8 mouse cellular contexts compared by ENCODE assay signal in the genomic region with DNA sequence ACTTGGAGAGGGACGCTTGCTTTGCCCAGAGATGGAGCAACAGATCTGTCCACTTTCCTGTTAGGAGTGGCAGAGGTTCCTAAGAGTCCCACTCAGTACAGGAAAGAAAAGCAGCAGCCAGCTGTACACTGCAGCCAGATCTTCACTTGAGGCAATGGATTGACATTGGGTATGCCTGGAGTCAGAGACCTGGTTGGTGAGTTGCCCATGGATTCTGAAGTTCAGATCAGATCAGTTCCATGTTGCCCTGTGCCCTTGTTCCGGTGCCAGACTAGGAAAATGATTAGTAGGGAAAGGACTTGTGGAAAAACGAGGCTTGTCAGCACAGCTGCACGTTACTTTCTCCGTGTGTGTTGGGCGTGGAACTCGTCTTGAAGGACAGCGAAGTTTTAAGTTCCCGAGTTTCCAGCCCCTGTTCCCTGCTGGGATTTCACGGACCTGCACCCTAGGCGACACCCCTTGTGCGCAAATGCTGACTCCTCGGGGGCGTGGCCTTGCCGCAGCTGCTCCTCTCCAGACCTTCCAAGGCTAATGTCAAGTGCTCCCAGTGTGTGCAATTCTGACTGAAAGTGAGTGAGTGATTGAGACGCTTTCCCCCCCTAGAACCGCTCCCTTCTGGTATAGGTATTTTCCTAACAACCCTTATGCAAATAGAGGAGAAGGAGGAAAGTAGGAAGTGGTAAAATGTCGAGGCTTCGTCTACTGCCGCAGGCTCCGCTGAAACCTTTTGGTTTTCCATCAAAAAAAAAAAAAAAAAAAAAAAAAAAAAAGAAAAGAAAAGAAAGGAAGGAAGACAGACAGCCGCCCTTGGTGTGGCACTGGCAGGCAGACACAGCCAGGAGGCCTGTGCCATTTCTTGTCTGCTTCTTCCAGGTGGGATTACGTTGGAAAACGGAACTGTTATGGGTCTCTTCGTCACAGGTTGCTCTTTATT. TPM values are rescaled to one million over a fixed set of nuclear protein-coding genes. Genes with fewer than 3 reads are reported as not detected.
DNase-seq lines count a peak whose midpoint lies in the region; ATAC-seq and TF ChIP-seq lines count a peak whose summit lies in the region.

No protein-coding gene starts in this region.

- intact Hi-C loops in heart, postnatal 25 days (cut with DNase I): no loop called here

- H3K27me3 ChIP-seq in forebrain, embryonic 11.5 days (ENCODE audit: control insufficient read depth, insufficient read depth, low read length): no peaks in the 10 kb centered on the region
- H3K27me3 ChIP-seq in stomach, postnatal 0 days (ENCODE audit: control insufficient read depth, insufficient read depth, low read length): no peaks in the 10 kb centered on the region

- no peak for TF ChIP-seq EP300 in stomach, postnatal 0 days (optimal IDR thresholded peaks at IDR 0.05)

- H3K4me1 ChIP-seq in forebrain, embryonic 11.5 days (replicated peaks; ENCODE audit: control insufficient read depth, insufficient read depth, low read length): no peaks in the 10 kb centered on the region; the same call in 1 of the 2 replicates
- H3K4me1 ChIP-seq in stomach, postnatal 0 days (replicated peaks; ENCODE audit: control insufficient read depth, insufficient read depth): peaks cover 3% of the 10 kb centered on the region; the same call in 1 of the 2 replicates

- ATAC-seq in forebrain, embryonic 11.5 days (replicated peaks; ENCODE audit: low FRiP score): 0 out of 2 replicates have a peak, but pooled peaks have one; percentile 44
- ATAC-seq in megakaryocyte progenitor cell, adult 5-6 weeks (replicated peaks; ENCODE audit: poor library complexity): peak; percentile 88
- ATAC-seq in stomach, postnatal 0 days (ENCODE audit: low FRiP score, low TSS enrichment): peak; percentile 71

- no peak overlapping the region for H3K4me3 ChIP-seq in forebrain, embryonic 11.5 days (ENCODE audit: low read depth, low read length)
- H3K4me3 ChIP-seq in stomach, postnatal 0 days (ENCODE audit: low read depth, low read length): peak overlapping the region; percentile 17; the same call in 1 of the 2 replicates

- WGBS in forebrain, embryonic 11.5 days: 8% methylated on average over 25 of the region's 25 CpGs
- WGBS in stomach, postnatal 0 days: 18% methylated on average over 25 of the region's 25 CpGs

- no peaks in the 10 kb centered on the region for H3K36me3 ChIP-seq in forebrain, embryonic 11.5 days (ENCODE audit: control insufficient read depth, insufficient read depth, low read length)
- H3K36me3 ChIP-seq in stomach, postnatal 0 days (ENCODE audit: control insufficient read depth, insufficient read depth, low read length): no peaks in the 10 kb centered on the region

- peak; percentile 82 for DNase-seq in 3134 (ENCODE audit: extremely low read depth, insufficient read length, low spot score)
- peak; percentile 65 to 71 for DNase-seq in adrenal gland, adult 18-20 months (ENCODE audit: low spot score in 2 of 2)
- peak; percentile 60 for DNase-seq in forebrain, embryonic 11.5 days (ENCODE audit: low spot score)
- peak; percentile 26 for DNase-seq in heart, postnatal 25 days (ENCODE audit: low spot score)
- peak; percentile 69 to 78 for DNase-seq in kidney, postnatal 4 days
- DNase-seq in stomach, postnatal 0 days (ENCODE audit: low spot score): peak; percentile 72
- DNase-seq in cerebellum, adult 8-10 months: no peak

- no peak for TF ChIP-seq CTCF in stomach, postnatal 0 days (IDR thresholded peaks at IDR 0.05; ENCODE audit: low read depth)

- H3K4me2 ChIP-seq in forebrain, embryonic 11.5 days (ENCODE audit: low read depth, low read length, severe bottlenecking): peak overlapping the region; percentile 34
- peak overlapping the region; percentile 57 for H3K4me2 ChIP-seq in stomach, postnatal 0 days (replicated peaks; ENCODE audit: low read depth)

- no peak overlapping the region for H3K27ac ChIP-seq in forebrain, embryonic 11.5 days (ENCODE audit: low read depth, low read length)
- 0 out of 2 replicates have a peak overlapping the region, but pooled peaks have one; percentile 9 for H3K27ac ChIP-seq in stomach, postnatal 0 days (replicated peaks)

- no peaks in the 10 kb centered on the region for H3K9me3 ChIP-seq in forebrain, embryonic 11.5 days (ENCODE audit: control insufficient read depth, low read length)
- no peaks in the 10 kb centered on the region for H3K9me3 ChIP-seq in stomach, postnatal 0 days (ENCODE audit: control insufficient read depth, low read length)

- no peak overlapping the region for H3K9ac ChIP-seq in forebrain, embryonic 11.5 days (ENCODE audit: low read length)
- H3K9ac ChIP-seq in stomach, postnatal 0 days (ENCODE audit: low read length): peak overlapping the region; percentile 9

RNA-seq across cellular contexts. Expression of a gene that starts 28.4 kb away (rescaled TPM):
- total RNA-seq in adrenal gland, adult 18-20 months (2021): 10 to 100 TPM; 25.4 to 26.8 TPM
- polyA plus RNA-seq in forebrain, embryonic 11.5 days (2014; fragmentation: Nextera tagmentation; extraction: Ambion mirVana): 16.0 and 16.5 TPM in 2 replicates
- total RNA-seq in heart, postnatal 25 days (2021): 10 to 100 TPM; 17.2 to 19.2 TPM
- 71.1 and 96.1 TPM in 2 replicates for total RNA-seq in megakaryocyte progenitor cell, adult 5-6 weeks (2015)
- 33.1 and 37.4 TPM in 2 replicates for total RNA-seq in megakaryocyte progenitor cell, adult 5-6 weeks (2017)
- 4.7 and 5.5 TPM in 2 replicates for polyA plus RNA-seq in stomach, postnatal 0 days (2015; fragmentation: Nextera tagmentation; extraction: Ambion mirVana)
